Mouse (Mus musculus): ENCODE measurements around the gene Cldn7.
"Not testable (repeated sequence)": the region's sequence is repeated elsewhere in the genome, so short reads cannot be mapped to it uniquely, and the experiment has no call there.

Cldn7 gene

DNA sequence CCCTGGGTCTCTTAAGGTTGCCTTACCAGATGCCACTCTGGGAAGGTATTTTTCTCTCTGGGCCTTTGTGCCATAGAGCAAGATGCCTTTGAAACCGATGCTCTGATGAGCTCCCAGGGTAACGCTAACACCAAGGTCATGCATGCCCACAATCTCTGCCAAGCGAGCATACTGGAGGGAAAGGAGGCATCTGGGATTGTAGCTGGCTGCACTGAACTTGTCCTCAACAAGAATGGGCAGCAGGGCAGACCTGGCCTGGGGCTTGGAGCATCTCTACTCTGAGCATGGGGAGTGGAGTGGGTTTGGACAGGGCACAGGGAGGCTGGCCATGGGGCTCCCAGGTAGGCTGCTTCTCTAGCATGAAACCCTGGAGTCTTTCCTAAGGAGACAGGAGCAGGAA lies 48.8 kb downstream of the Cldn7 start:
- DNase-seq (ENCODE audit: low read depth, low spot score) = no peak

DNA sequence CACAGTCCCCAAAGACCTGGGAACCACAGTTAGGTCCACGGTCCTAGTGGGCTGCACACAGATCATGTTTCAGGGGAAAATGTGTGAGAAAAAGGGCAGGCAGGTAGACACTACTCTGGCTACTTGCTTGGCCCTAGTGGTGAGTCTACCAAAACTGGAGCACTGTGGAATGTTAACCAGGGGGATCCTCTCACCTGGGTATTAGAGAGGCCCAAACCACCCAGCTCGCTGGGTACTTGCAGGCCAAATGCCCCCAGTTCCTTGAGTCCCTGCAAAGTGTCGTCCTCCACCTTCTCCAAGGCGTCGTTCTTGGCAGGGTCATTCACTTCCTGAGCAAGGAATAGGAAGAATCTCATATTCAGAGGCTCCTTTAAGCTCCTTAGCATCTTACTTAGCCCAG lies 49.5 kb downstream of the Cldn7 start:
- no peak for DNase-seq (ENCODE audit: low read depth, low spot score)

DNA sequence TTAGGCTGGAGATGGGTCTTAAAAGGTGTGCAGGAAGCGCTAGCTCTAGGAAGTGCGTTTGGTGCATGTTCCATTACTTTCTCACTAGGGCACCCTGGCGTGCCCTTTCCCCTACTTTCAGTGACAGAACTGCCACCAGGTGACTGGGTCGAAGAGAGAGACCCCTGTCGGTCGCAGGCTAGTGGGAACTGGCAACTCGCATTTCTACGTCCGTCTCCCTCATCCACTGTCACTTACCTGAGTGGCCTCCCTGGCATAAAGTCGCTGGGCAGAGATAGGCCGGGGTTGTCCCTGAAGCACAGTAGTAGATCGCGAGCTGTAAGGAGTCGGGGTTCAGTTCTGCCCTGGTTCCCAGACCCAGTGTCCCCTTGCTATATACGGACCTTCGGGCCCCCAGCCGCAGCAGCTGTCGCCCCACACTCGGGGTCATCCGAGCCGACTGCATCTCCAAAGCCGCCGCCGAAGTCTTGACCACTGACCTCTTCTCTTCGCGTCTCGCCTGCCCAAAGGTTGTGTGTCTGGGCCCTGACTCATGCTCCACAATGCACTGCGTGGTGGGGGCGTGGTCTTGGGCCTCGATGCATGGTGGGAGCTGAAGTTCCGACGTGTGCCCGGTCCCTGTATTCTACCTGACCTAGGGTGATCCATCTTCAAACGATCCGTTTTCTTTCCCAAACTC lies 50.4 kb downstream of the Cldn7 start, which contains the start of gene Acadvl:
Gene Acadvl, minus strand, starts transcription at position 532 of the 679 bp plus-strand sequence.
- peak; percentile 72 for DNase-seq (ENCODE audit: low read depth, low spot score)

DNA sequence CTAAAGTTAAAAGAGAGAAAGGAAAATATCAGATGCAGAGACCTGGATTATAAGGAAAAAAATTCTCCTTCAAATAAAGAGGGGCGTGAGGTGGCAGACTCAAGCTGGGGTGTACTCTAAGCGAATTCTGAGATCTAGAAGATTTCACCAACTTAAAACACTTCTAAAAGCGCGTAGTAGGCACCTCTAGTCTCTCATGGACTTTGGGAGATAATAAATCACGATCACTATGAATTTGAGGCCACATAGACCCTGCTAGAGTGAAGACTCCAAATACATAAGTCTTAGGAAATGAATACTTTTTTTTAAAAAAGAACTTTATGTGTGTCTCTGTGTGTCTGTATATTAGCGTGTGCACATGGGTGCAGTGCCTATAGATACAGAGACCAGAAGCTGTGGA lies 51.1 kb downstream of the Cldn7 start:
- DNase-seq (ENCODE audit: low read depth, low spot score) = no peak

DNA sequence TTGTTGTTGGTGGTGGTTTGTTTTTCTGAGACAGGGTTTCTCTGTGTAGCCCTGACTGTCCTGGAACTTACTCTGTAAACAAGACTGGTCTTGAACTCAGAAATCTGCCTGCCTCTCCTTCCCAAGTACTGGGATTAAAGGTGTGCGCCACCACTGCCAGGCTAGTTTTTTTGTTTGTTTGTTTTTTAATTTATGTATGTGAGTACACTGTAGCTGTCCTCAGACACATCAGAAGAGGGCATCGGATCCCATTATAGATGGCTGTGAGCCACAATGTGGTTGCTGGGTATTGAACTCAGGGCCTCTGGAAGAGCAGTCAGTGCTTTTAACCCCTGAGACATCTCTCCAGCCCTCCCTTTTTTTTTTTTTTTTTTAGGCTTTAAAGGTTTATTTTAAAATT lies 51.6 kb downstream of the Cldn7 start:
- not testable (repeated sequence) for DNase-seq (ENCODE audit: low read depth, low spot score)

DNA sequence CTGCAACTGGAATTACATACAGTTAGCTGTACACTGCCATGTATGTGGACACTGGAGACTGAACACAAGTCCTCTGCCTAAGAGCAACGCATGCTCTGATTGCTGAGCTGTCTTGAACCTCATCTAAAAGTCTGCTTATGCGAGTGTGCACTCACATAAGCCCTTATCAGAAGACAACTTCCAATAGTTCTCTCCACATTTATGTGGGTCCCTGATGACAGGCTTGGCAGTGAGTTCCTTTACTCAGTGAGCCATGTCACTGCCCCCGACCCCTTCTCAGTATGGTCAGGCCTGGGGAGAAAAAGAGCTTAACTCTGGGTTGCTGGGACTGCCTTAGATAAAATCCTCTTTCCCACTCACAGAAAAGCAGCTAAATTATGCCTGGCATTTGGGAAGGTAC lies 52.1 kb downstream of the Cldn7 start, which contains the start of gene Dlg4:
Gene Dlg4, plus strand, starts transcription at position 274 of the 400 bp plus-strand sequence.
- DNase-seq (ENCODE audit: low read depth, low spot score) = no peak

DNA sequence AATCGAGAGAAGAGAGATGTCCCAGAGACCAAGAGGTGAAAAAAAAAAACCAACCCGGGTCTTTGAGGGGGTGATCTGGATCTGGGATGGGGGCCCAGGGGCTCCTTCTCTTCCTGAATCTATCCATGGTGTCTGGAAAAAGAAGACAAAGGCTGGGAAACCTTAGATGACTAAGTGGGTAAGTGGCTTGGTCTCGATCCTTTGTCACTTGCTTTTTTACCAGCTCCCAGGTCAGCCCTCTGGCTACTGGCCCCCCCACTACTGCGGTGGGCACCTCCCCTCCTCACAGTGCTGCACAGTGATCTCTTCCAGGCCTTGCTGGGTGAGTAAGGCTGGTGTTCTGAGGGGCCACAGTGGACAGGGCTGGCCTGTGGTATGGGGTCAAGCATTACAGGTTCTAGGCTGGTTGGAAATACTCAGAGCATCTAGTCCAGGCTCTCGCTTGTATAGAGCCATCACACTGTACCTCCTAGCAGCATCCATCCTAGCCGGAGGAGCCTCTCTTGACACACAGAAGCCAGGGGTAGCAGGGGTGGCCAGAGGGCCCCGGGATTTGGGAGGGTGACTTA lies 52.7 kb downstream of the Cldn7 start:
- DNase-seq (ENCODE audit: low read depth, low spot score) = no peak
